Comparison of ENCODE assay signal across 9 mouse cellular contexts in genomic region chr12:16870405-16871068, GRCm38 (mm10). TPM values are rescaled to one million over a fixed set of nuclear protein-coding genes. Genes with fewer than 3 reads are reported as not detected.
DNase-seq lines count a peak whose midpoint lies in the region; ATAC-seq and TF ChIP-seq lines count a peak whose summit lies in the region.
"Had no signal": no experiment of that assay in that cellular context is flagged by ENCODE, and none has a peak within 500 bp of the region (broad histone marks: within the 10 kb centered on the region; RNA-seq: fewer than 3 reads in every experiment).

No protein-coding gene starts in this region.

- WGBS in heart, embryonic 13.5 days: 21% methylated on average over 8 of the region's 8 CpGs
- 37% methylated on average over 8 of the region's 8 CpGs for WGBS in kidney, embryonic 15.5 days
- WGBS in stomach, postnatal 0 days: 16% methylated on average over 8 of the region's 8 CpGs
- 61% methylated on average over 8 of the region's 8 CpGs for WGBS in thymus, adult 2 months

- H3K4me2 ChIP-seq in heart, embryonic 13.5 days: peak overlapping the region; percentile 38
- H3K4me2 ChIP-seq in kidney, embryonic 15.5 days: no peak overlapping the region
- H3K4me2 ChIP-seq in stomach, postnatal 0 days (replicated peaks; ENCODE audit: low read depth): no peak overlapping the region

- TF ChIP-seq CTCF in stomach, postnatal 0 days (IDR thresholded peaks at IDR 0.05; ENCODE audit: low read depth): peak; percentile 21; the same call in 1 of the 2 replicates
- no peak for TF ChIP-seq CTCF in thymus, adult 2 months (IDR thresholded peaks at IDR 0.05; ENCODE audit: borderline replicate concordance, control insufficient read depth, extremely low read depth, insufficient read depth, low read length, poor library complexity)

- no peaks in the 10 kb centered on the region for H3K27me3 ChIP-seq in heart, embryonic 13.5 days (replicated peaks)
- H3K27me3 ChIP-seq in kidney, embryonic 15.5 days: no peaks in the 10 kb centered on the region; the same call in 1 of the 2 replicates
- no peaks in the 10 kb centered on the region for H3K27me3 ChIP-seq in stomach, postnatal 0 days (ENCODE audit: control insufficient read depth, insufficient read depth, low read length)
- H3K27me3 ChIP-seq in thymus, adult 2 months (ENCODE audit: control insufficient read depth, insufficient read depth, low read length): no peaks in the 10 kb centered on the region

- DNase-seq in left cerebral cortex, postnatal 4 days: peak; percentile 43
- no peak for DNase-seq in left cerebral cortex, adult 8-10 months (ENCODE audit: low spot score in 2 of 2)
- peak; percentile 61 for DNase-seq in embryo, embryonic 11 days
- peak; percentile 81 for DNase-seq in lung, postnatal 25 days (ENCODE audit: low spot score)
- peak; percentile 46 for DNase-seq in stomach, postnatal 0 days (ENCODE audit: low spot score)
- DNase-seq in thymus, adult 2 months: no peak

- no peak overlapping the region for H3K9ac ChIP-seq in heart, embryonic 13.5 days
- no peak overlapping the region for H3K9ac ChIP-seq in kidney, embryonic 15.5 days
- no peak overlapping the region for H3K9ac ChIP-seq in stomach, postnatal 0 days (ENCODE audit: low read length)

- intact Hi-C loops in left cerebral cortex, postnatal 4 days (cut with DNase I): no loop called here

- peak overlapping the region; percentile 95 for H3K27ac ChIP-seq in heart, embryonic 13.5 days (replicated peaks)
- H3K27ac ChIP-seq in kidney, embryonic 15.5 days: peak overlapping the region; percentile 89
- H3K27ac ChIP-seq in stomach, postnatal 0 days (replicated peaks): peak overlapping the region; percentile 90
- H3K27ac ChIP-seq in thymus, adult 2 months (ENCODE audit: control insufficient read depth, insufficient read depth, low read length): no peak overlapping the region

- H3K36me3 ChIP-seq in heart, embryonic 13.5 days: no peaks in the 10 kb centered on the region
- H3K36me3 ChIP-seq in kidney, embryonic 15.5 days: no peaks in the 10 kb centered on the region
- H3K36me3 ChIP-seq in stomach, postnatal 0 days (ENCODE audit: control insufficient read depth, insufficient read depth, low read length): no peaks in the 10 kb centered on the region
- H3K36me3 ChIP-seq in thymus, adult 2 months (ENCODE audit: control insufficient read depth, insufficient read depth, low read length): no peaks in the 10 kb centered on the region
- H3K36me3 ChIP-seq: G1E had no signal

- H3K9me3 ChIP-seq in heart, embryonic 13.5 days: no peaks in the 10 kb centered on the region
- H3K9me3 ChIP-seq in kidney, embryonic 15.5 days (replicated peaks): no peaks in the 10 kb centered on the region
- H3K9me3 ChIP-seq in stomach, postnatal 0 days (ENCODE audit: control insufficient read depth, low read length): no peaks in the 10 kb centered on the region
- H3K9me3 ChIP-seq: G1E had no signal

- peak; percentile 79 for TF ChIP-seq EP300 in stomach, postnatal 0 days (optimal IDR thresholded peaks at IDR 0.05)

- H3K4me3 ChIP-seq in heart, embryonic 13.5 days: no peak overlapping the region
- H3K4me3 ChIP-seq in kidney, embryonic 15.5 days (replicated peaks): no peak overlapping the region
- no peak overlapping the region for H3K4me3 ChIP-seq in stomach, postnatal 0 days (ENCODE audit: low read depth, low read length)
- H3K4me3 ChIP-seq in thymus, adult 2 months (ENCODE audit: control insufficient read depth, insufficient read depth, low read length): no peak overlapping the region

- peaks cover 90% of the 10 kb centered on the region for H3K4me1 ChIP-seq in heart, embryonic 13.5 days
- H3K4me1 ChIP-seq in kidney, embryonic 15.5 days: peaks cover 56% of the 10 kb centered on the region
- H3K4me1 ChIP-seq in stomach, postnatal 0 days (replicated peaks; ENCODE audit: control insufficient read depth, insufficient read depth): peaks cover 23% of the 10 kb centered on the region
- H3K4me1 ChIP-seq in thymus, adult 2 months (replicated peaks; ENCODE audit: control insufficient read depth, insufficient read depth, low read length): peaks cover 12% of the 10 kb centered on the region; the same call in 1 of the 2 replicates

- no peak for TF ChIP-seq POLR2A in thymus, adult 2 months (IDR thresholded peaks at IDR 0.05; ENCODE audit: control insufficient read depth, extremely low read depth, insufficient read depth, low read length, poor library complexity)

- ATAC-seq in heart, embryonic 13.5 days (ENCODE audit: extremely low read depth, insufficient number of reproducible peaks, low FRiP score, low TSS enrichment): peak; percentile 56; the same call in 1 of the 2 replicates
- peak; percentile 61 for ATAC-seq in kidney, embryonic 15.5 days (replicated peaks; ENCODE audit: low FRiP score)
- peak; percentile 50; the same call in 1 of the 2 replicates for ATAC-seq in stomach, postnatal 0 days (ENCODE audit: low FRiP score, low TSS enrichment)

RNA-seq across cellular contexts. Expression of gene Rock2, which starts 24.2 kb away (rescaled TPM):
- total RNA-seq in left cerebral cortex, postnatal 4 days (2021): 10 to 100 TPM; 53.2 to 57.3 TPM
- 100 to 1,000 TPM; 122 to 132 (median 129) TPM for total RNA-seq in left cerebral cortex, adult 8-10 months (2022)
- polyA plus RNA-seq in heart, embryonic 13.5 days (2015; fragmentation: Nextera tagmentation; extraction: Ambion mirVana): 15.6 and 16.1 TPM in 2 replicates
- 15.8 and 16.6 TPM in 2 replicates for polyA plus RNA-seq in kidney, embryonic 15.5 days (2015; fragmentation: Nextera tagmentation; extraction: Ambion mirVana)
- 12.1 and 13.3 TPM in 2 replicates for polyA plus RNA-seq in stomach, postnatal 0 days (2015; fragmentation: Nextera tagmentation; extraction: Ambion mirVana)
- 4.9 and 5.4 TPM in 2 replicates for polyA plus RNA-seq in thymus, adult 2 months (2012; rRNA removed)

RNA-seq across cellular contexts. Expression of gene E2f6, which starts 59.8 kb away (rescaled TPM):
- total RNA-seq in left cerebral cortex, postnatal 4 days (2021): 10 to 100 TPM; 19.2 to 21.9 TPM
- 10 to 100 TPM; 32.1 to 36.6 (median 34.6) TPM for total RNA-seq in left cerebral cortex, adult 8-10 months (2022)
- 43.6 and 50.8 TPM in 2 replicates for polyA plus RNA-seq in heart, embryonic 13.5 days (2015; fragmentation: Nextera tagmentation; extraction: Ambion mirVana)
- polyA plus RNA-seq in kidney, embryonic 15.5 days (2015; fragmentation: Nextera tagmentation; extraction: Ambion mirVana): 44.5 and 46.5 TPM in 2 replicates
- polyA plus RNA-seq in stomach, postnatal 0 days (2015; fragmentation: Nextera tagmentation; extraction: Ambion mirVana): 12.5 and 12.7 TPM in 2 replicates
- polyA plus RNA-seq in thymus, adult 2 months (2012; rRNA removed): 18.8 and 19.9 TPM in 2 replicates

Comparison
In these comparisons a context has a peak if more than half of its experiments do, and no peak if none do; other contexts are left out.
1. DNase-seq: peak in left cerebral cortex, postnatal 4 days (single experiment), embryo, embryonic 11 days (single experiment), lung, postnatal 25 days (single experiment) and stomach, postnatal 0 days (single experiment); none in left cerebral cortex, adult 8-10 months (0 of 2) and thymus, adult 2 months (single experiment).
2. Peak in every context shown above with its lines, with median percentiles within 50 percentile points of each other: ATAC-seq.